Mouse (Mus musculus) heart, embryonic 16.5 days (tissue): ENCODE data around the gene Ptgfrn. TPM values are rescaled to one million over a fixed set of nuclear protein-coding genes. Genes with fewer than 3 reads are reported as not detected.

ENCODE experiments used
- ATAC-seq: fragments of 200-750 bp; cut with Nextera tagmentation; replicated peaks from 2 replicates; pipeline ENCODE4 v1.8.0; 2017; ENCODE audit warnings: moderate number of reproducible peaks; ENCODE audit not compliant: insufficient read depth, low FRiP score; ENCODE audit errors: extremely low read depth
- H3K27ac ChIP-seq: fragments of 300-500 bp; sonication (generic); 2 replicates; pipeline ENCODE4 v1.5.1; 2014; ENCODE audit warnings: mild to moderate bottlenecking, low read length, control low read depth, moderate library complexity
- H3K27me3 ChIP-seq: fragments of 300-500 bp; sonication (generic); 2 replicates; pipeline ENCODE4 v1.6.1; 2014; ENCODE audit warnings: low read length, mixed read lengths; ENCODE audit not compliant: control insufficient read depth, insufficient read depth
- H3K36me3 ChIP-seq: fragments of 300-500 bp; sonication (generic); 2 replicates; pipeline ENCODE4 v1.6.1; 2014; ENCODE audit not compliant: control insufficient read depth, insufficient read depth
- H3K4me1 ChIP-seq: fragments of 300-500 bp; sonication (generic); 2 replicates; pipeline ENCODE4 v1.6.1; 2014; ENCODE audit warnings: low read length, mixed read lengths; ENCODE audit not compliant: control insufficient read depth, insufficient read depth
- H3K4me2 ChIP-seq: fragments of 300-500 bp; sonication (generic); 2 replicates; pipeline ENCODE4 v1.6.1; 2014; ENCODE audit warnings: low read depth, mild to moderate bottlenecking, control low read depth, low read length
- H3K4me3 ChIP-seq: fragments of 300-500 bp; sonication (generic); 2 replicates; pipeline ENCODE4 v1.5.1; 2014; ENCODE audit warnings: mild to moderate bottlenecking, control low read depth, low read length
- H3K9ac ChIP-seq: fragments of 300-500 bp; sonication (generic); 2 replicates; pipeline ENCODE4 v1.6.1; 2014; ENCODE audit warnings: low read length, control low read depth
- H3K9me3 ChIP-seq: fragments of 300-500 bp; sonication (generic); replicated peaks from 2 replicates; pipeline ENCODE4 v1.6.1; 2016; ENCODE audit warnings: low read length; ENCODE audit not compliant: control insufficient read depth
- WGBS: fragments of 180-500 bp; shearing (Covaris S2); extraction: QIAGEN DNeasy Blood & Tissue Kit; methylation state at CpG from one replicate; pipeline ENCODE4 v1.1.7; 2014; 5-methylcytosine and 5-hydroxymethylcytosine counted together
- polyA plus RNA-seq: library from polyadenylated mRNA; unstranded; fragments of >200 nt; fragmentation: Nextera tagmentation; extraction: Ambion mirVana; gene quantifications from 2 replicates; pipeline ENCODE4 v1.2.1, GENCODE M21; 2015

Ptgfrn gene
- polyA plus RNA-seq, result 5.2 and 5.4 TPM in 2 replicates

- ATAC-seq, result peak; percentile 73
- Histone ChIP-seq H3K27ac (peak within 1 kb of the TSS; percentile 95), H3K4me2 (peak within 1 kb of the TSS; percentile 89), H3K9ac (peak within 1 kb of the TSS; percentile 91), H3K27me3 (no peaks in the 10 kb centered on the region), H3K4me3 (peak within 1 kb of the TSS; percentile 79), H3K9me3 (no peaks in the 10 kb centered on the region), H3K4me1 (peaks cover 32% of the 10 kb centered on the region), H3K36me3 (no peaks in the 10 kb centered on the region)
- WGBS, result under 1% methylated on average over 52 of the region's 81 CpGs
Observed at GRCm38 (mm10) chr3:101110043-101110837, at the start of gene Ptgfrn. Ptgfrn (minus strand) TSS chr3:101110278.

GRCm38 (mm10) chr3:101159701-101160100 lies 49.6 kb upstream of the Ptgfrn start:
- Histone ChIP-seq H3K9me3 (no peaks in the 10 kb centered on the region), H3K4me3 (no peak overlapping the region), H3K27ac (no peak overlapping the region), H3K27me3 (no peaks in the 10 kb centered on the region), H3K9ac (no peak overlapping the region), H3K4me1 (peaks cover 26% of the 10 kb centered on the region), H3K4me2 (no peak overlapping the region), H3K36me3 (no peaks in the 10 kb centered on the region)
- WGBS, result 88% methylated on average over 4 of the region's 4 CpGs
- ATAC-seq, result no peak

- ATAC-seq, result no peak
- peaks cover 4% of the 10 kb centered on the region; the same call in 1 of the 2 replicates for H3K4me1 ChIP-seq
- no peaks in the 10 kb centered on the region for H3K36me3 ChIP-seq
- no peak overlapping the region for H3K4me3 ChIP-seq
- 87% methylated on average over 1 of the region's 1 CpGs for WGBS
- no peak overlapping the region for H3K27ac ChIP-seq
- peaks cover 5% of the 10 kb centered on the region for H3K9me3 ChIP-seq
- no peak overlapping the region for H3K4me2 ChIP-seq
- H3K27me3 ChIP-seq, result no peaks in the 10 kb centered on the region
- H3K9ac ChIP-seq, result no peak overlapping the region
Observed at GRCm38 (mm10) chr3:101154067-101154466, 44.0 kb upstream of the Ptgfrn start.

- Histone ChIP-seq H3K4me3 (no peak overlapping the region), H3K36me3 (no peaks in the 10 kb centered on the region), H3K9me3 (peaks cover 5% of the 10 kb centered on the region), H3K27ac (no peak overlapping the region), H3K27me3 (no peaks in the 10 kb centered on the region), H3K9ac (no peak overlapping the region), H3K4me2 (no peak overlapping the region), H3K4me1 (peaks cover 4% of the 10 kb centered on the region; the same call in 1 of the 2 replicates)
- WGBS, result 80% methylated on average over 3 of the region's 3 CpGs
- no peak for ATAC-seq
Observed at GRCm38 (mm10) chr3:101153341-101153740, 43.3 kb upstream of the Ptgfrn start.

- Histone ChIP-seq H3K4me2 (no peak overlapping the region), H3K4me3 (no peak overlapping the region), H3K9ac (no peak overlapping the region), H3K27ac (no peak overlapping the region), H3K4me1 (no peaks in the 10 kb centered on the region), H3K36me3 (no peaks in the 10 kb centered on the region), H3K9me3 (no peaks in the 10 kb centered on the region; the same call in 1 of the 2 replicates), H3K27me3 (no peaks in the 10 kb centered on the region)
- WGBS, result 74% methylated on average over 7 of the region's 7 CpGs
- no peak for ATAC-seq
Observed at GRCm38 (mm10) chr3:101146126-101146772, 36.2 kb upstream of the Ptgfrn start.

- Histone ChIP-seq H3K36me3 (no peaks in the 10 kb centered on the region), H3K27ac (no peak overlapping the region), H3K9ac (no peak overlapping the region), H3K9me3 (no peaks in the 10 kb centered on the region; the same call in 1 of the 2 replicates), H3K4me1 (no peaks in the 10 kb centered on the region), H3K27me3 (no peaks in the 10 kb centered on the region), H3K4me3 (no peak overlapping the region), H3K4me2 (peak overlapping the region; percentile 31; the same call in 1 of the 2 replicates)
- ATAC-seq, result no peak
- 43% methylated on average over 10 of the region's 10 CpGs for WGBS
Observed at GRCm38 (mm10) chr3:101145292-101146046, 35.4 kb upstream of the Ptgfrn start.

- no peaks in the 10 kb centered on the region for H3K27me3 ChIP-seq
- H3K4me2 ChIP-seq, result no peak overlapping the region
- H3K9me3 ChIP-seq, result no peaks in the 10 kb centered on the region; the same call in 1 of the 2 replicates
- H3K9ac ChIP-seq, result no peak overlapping the region
- 65% methylated on average over 6 of the region's 6 CpGs for WGBS
- no peaks in the 10 kb centered on the region for H3K36me3 ChIP-seq
- no peaks in the 10 kb centered on the region for H3K4me1 ChIP-seq
- no peak overlapping the region for H3K4me3 ChIP-seq
- no peak for ATAC-seq
- H3K27ac ChIP-seq, result no peak overlapping the region
Observed at GRCm38 (mm10) chr3:101144366-101144948, 34.4 kb upstream of the Ptgfrn start.

GRCm38 (mm10) chr3:101143465-101143864 lies 33.4 kb upstream of the Ptgfrn start:
- Histone ChIP-seq H3K4me1 (no peaks in the 10 kb centered on the region), H3K4me2 (no peak overlapping the region), H3K9me3 (no peaks in the 10 kb centered on the region; the same call in 1 of the 2 replicates), H3K9ac (no peak overlapping the region), H3K27ac (no peak overlapping the region), H3K4me3 (no peak overlapping the region), H3K27me3 (no peaks in the 10 kb centered on the region), H3K36me3 (no peaks in the 10 kb centered on the region)
- ATAC-seq, result no peak
- 84% methylated on average over 7 of the region's 7 CpGs for WGBS
